Mouse (Mus musculus): ENCODE data around the gene Fam117b.

Gene Fam117b

DNA sequence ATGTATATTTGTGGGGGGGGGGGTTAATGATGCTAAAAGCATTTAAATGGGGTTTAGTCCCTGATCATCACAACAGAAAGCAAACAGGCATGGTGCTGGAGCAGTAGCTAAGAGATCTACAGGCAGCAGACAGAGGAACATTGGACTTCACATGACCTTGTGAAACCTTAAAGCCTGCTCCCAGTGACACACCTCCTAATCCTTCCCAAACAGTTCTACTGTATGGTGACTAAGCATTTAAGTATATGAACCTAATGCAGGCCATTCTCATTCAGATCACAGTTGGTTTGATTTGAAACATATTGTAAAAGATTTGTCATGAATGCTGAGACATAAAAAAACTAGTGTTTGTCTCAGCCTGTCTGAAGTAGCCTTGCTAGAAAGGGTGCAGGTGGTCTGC lies 73.8 kb downstream of the Fam117b start:
- DNase-seq (ENCODE audit: extremely low spot score) = no peak

DNA sequence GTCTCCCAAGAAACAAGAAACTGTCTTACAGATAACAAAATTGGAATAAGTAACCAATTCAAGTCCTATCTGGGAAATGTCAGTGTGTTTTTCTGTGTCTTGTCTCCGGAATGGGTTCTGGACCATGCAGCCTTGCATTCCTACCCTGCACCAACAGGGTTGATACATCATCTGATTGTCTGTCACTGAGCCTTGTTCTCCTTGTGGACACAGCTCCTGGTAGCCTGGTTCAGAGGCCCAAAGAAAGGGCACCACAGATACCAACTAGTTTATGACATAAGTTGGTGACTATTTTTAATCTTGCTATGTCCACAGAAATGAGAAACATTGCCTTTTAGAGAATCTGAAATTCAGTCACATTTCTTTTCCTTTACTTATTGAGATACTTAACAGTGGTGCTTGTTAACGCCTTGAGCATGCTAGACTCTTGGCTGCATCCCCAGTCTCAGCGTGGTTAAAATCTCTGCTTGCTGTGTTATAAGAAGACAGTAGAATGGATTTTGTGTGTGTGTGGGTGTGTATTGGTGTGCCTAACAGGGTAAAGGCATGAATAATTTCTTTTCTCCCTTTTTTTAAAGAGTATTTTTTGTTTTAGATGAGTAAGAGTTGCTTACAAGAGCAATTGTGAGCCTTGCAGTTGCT lies 74.7 kb downstream of the Fam117b start:
- no peak for DNase-seq (ENCODE audit: extremely low spot score)

GRCm38 (mm10) chr1:59995646-59996045 lies 82.8 kb downstream of the Fam117b start:
- DNase-seq (ENCODE audit: extremely low spot score) = no peak

GRCm38 (mm10) chr1:59997352-59997751 lies 84.5 kb downstream of the Fam117b start:
- no peak for DNase-seq (ENCODE audit: extremely low spot score)

DNA sequence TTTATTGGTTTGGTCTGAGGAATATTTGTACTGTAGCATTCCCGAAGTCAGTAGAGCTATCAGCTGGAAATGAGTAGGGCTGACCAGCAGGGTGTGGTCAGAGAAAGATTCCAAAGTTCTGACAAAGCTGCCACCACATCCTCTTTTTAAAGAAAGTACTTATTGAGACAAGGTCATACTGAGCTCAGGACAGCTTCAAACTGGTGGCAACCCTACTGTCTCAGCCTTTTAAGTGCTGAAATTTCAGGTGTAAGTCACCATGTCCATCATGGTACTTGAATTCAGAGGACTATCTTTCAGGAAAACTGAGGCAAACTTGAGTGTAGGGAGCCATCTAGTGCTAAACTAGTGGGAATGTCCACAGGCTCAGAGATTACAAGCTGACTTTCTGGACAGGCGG lies 87.5 kb downstream of the Fam117b start:
- DNase-seq (ENCODE audit: extremely low spot score) = peak; percentile 17

DNA sequence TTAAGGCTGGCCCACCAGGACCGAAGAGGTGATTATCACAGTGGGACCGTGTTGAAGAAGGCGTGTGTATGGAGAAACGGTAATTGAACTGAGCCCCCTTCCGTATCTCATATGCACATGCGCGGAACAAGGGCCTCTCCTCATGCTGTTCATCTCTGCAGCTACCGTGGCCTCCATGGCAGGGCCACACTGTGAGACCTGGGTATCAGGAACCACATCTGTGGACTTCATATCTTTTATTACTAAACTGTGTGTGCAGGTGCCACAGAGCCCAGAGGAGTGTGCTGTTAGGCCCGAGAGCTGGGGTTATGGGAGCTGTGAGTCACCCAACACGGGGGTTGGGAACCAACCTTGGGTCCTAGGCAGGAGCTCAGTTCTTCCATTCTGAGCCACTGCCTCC lies 94.5 kb downstream of the Fam117b start:
- no peak for DNase-seq (ENCODE audit: extremely low spot score)

DNA sequence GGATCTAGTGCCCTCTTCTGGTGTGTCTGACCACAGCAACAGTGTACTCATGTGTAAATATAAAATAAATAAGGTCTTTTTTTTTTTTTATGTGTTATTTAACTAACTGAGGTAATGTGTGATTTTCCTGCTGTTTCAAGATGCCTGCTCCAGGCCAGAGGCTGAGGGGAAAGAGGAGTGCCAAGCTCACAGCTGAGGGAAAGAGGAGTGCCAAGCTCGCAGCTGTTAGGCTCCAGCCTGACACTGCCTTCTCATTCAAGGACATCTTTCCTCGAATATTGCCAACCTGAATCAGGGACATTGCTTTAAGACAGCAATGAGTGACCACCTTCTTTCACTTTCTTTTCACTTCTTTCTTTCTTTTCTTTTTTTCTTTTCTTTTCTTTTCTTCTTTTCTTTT lies 95.9 kb downstream of the Fam117b start:
- no peak for DNase-seq (ENCODE audit: extremely low spot score)

GRCm38 (mm10) chr1:60013779-60014178 lies 101.0 kb downstream of the Fam117b start:
- DNase-seq (ENCODE audit: extremely low spot score) = no peak

DNA sequence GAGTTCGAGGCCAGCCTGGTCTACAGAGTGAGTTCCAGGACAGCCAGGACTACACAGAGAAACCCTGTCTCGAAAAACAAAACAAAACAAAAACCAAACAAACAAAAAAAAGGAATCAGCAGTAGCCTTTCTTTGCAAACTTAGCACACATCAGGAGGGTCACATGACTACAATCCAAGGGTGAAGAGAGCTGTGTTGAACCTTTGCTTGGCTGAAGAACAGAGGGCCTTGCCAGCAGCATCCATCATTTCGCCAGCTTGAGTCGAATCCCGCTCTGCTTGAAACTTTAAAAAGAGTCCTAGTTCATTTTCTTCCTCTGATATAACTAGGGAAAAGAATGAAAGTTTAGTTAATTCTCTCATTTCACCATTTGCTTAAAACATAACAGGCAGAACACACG lies 102.7 kb downstream of the Fam117b start:
- DNase-seq (ENCODE audit: extremely low spot score) = no peak

DNA sequence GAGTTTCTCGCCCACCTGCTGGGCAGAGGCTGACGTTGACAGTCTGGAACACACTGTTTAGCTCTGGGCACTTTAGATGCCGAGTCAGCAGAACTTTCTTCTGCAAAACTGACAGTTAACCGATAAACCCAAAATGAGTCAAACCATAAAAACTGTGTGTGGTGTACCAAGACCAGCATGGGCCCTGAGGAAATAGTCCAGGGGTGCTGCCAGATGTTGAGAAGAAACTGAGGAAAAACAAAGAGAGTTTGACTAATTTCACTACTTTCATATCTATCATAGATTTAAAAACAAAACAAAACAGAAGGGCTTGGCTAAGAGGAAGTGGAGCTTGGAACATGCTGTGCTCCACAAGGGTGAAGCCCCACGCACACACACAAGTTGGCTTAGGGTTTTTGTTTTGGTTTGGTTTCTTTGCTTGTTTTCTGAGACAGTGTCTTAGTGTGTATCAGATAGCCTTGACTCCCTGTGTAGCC lies 103.4 kb downstream of the Fam117b start:
- no peak for DNase-seq (ENCODE audit: extremely low spot score)

GRCm38 (mm10) chr1:60017031-60017469 lies 104.2 kb downstream of the Fam117b start:
- no peak for DNase-seq (ENCODE audit: extremely low spot score)

All from embryo, embryonic 9.5 days (tissue).